Mouse (Mus musculus): Measurements from ENCODE around the gene Ptov1. TPM values are rescaled to one million over a fixed set of nuclear protein-coding genes. Genes with fewer than 3 reads are reported as not detected.

The Ptov1 gene
- polyA plus RNA-seq, 1 experiment from 2014 or later = 458 TPM

DNA sequence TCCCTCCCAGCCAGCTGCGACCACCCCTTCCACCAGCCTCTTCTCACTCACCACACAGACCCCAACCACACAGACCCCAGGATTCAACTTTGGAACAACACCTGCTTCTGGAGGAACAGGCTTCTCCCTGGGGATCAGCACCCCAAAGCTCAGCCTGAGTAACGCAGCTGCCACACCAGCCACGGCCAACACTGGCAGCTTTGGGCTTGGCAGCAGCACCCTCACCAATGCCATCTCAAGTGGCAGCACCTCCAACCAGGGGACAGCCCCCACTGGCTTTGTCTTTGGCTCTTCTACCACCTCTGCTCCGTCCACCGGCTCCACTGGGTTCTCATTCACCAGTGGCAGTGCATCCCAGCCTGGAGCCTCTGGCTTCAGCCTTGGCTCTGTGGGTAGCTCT, 40.9 kb downstream of the Ptov1 start:
- no peak for DNase-seq (ENCODE audit: low spot score)
- H3K36me3 ChIP-seq (ENCODE audit: control insufficient read depth, insufficient read depth, low read length) = peaks cover 47% of the 10 kb centered on the region
- no peaks in the 10 kb centered on the region for H3K27me3 ChIP-seq (replicated peaks; ENCODE audit: control insufficient read depth, insufficient read depth, low read length)
- no peak overlapping the region for H3K9ac ChIP-seq (ENCODE audit: low read length)
- H3K4me1 ChIP-seq (ENCODE audit: control insufficient read depth, insufficient read depth, low read length) = no peaks in the 10 kb centered on the region
- 86% methylated on average over 5 of the region's 5 CpGs for WGBS
- H3K4me2 ChIP-seq (ENCODE audit: low read length) = no peak overlapping the region
- H3K4me3 ChIP-seq (ENCODE audit: low read depth, low read length) = no peak overlapping the region
- H3K27ac ChIP-seq (ENCODE audit: low read depth, low read length) = no peak overlapping the region
- no peaks in the 10 kb centered on the region for H3K9me3 ChIP-seq (replicated peaks; ENCODE audit: control insufficient read depth, low read length)
- ATAC-seq = no peak

DNA sequence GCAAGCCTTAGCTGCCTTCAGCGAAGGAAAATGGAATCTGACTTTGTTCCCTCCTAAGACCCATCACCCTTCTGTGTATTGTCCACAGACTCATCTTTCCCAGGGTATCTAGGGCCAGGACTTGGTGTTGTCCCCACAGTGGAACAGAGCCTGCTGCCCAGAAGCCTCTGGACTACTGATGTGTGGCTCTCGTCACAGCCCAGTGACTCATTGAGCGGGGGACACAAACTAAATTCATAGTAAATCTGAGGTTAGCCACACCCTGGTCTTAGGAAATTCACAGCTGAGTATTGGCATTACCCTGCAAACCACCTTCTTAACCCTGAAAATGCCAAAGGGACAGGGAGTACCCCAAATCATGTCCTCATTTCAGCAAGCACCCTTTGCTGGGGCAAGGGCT, 42.8 kb downstream of the Ptov1 start:
- no peak overlapping the region for H3K9ac ChIP-seq (ENCODE audit: low read length)
- no peaks in the 10 kb centered on the region for H3K9me3 ChIP-seq (replicated peaks; ENCODE audit: control insufficient read depth, low read length)
- DNase-seq (ENCODE audit: low spot score) (no peak), ATAC-seq (no peak)
- peaks cover 3% of the 10 kb centered on the region; the same call in 1 of the 2 replicates for H3K4me1 ChIP-seq (ENCODE audit: control insufficient read depth, insufficient read depth, low read length)
- H3K36me3 ChIP-seq (ENCODE audit: control insufficient read depth, insufficient read depth, low read length) = peaks cover 38% of the 10 kb centered on the region
- WGBS = 94% methylated on average over 3 of the region's 3 CpGs
- no peaks in the 10 kb centered on the region for H3K27me3 ChIP-seq (replicated peaks; ENCODE audit: control insufficient read depth, insufficient read depth, low read length)
- no peak overlapping the region for H3K4me3 ChIP-seq (ENCODE audit: low read depth, low read length)
- H3K4me2 ChIP-seq (ENCODE audit: low read length) = no peak overlapping the region
- H3K27ac ChIP-seq (ENCODE audit: low read depth, low read length) = no peak overlapping the region

GRCm38 (mm10) chr7:44824872-44825271, 44.7 kb downstream of the Ptov1 start:
- peaks cover 19% of the 10 kb centered on the region for H3K36me3 ChIP-seq (ENCODE audit: control insufficient read depth, insufficient read depth, low read length)

GRCm38 (mm10) chr7:44823409-44823808, 46.2 kb downstream of the Ptov1 start:
- DNase-seq (ENCODE audit: low spot score) = peak; percentile 22
- H3K36me3 ChIP-seq (ENCODE audit: control insufficient read depth, insufficient read depth, low read length) = peaks cover 9% of the 10 kb centered on the region; the same call in 1 of the 2 replicates
- WGBS = 24% methylated on average over 7 of the region's 7 CpGs
- no peaks in the 10 kb centered on the region for H3K27me3 ChIP-seq (replicated peaks; ENCODE audit: control insufficient read depth, insufficient read depth, low read length)
- ATAC-seq = no peak
- H3K4me1 ChIP-seq (ENCODE audit: control insufficient read depth, insufficient read depth, low read length) = peaks cover 16% of the 10 kb centered on the region
- H3K27ac ChIP-seq (ENCODE audit: low read depth, low read length) = no peak overlapping the region
- H3K9me3 ChIP-seq (replicated peaks; ENCODE audit: control insufficient read depth, low read length) = no peaks in the 10 kb centered on the region
- H3K9ac ChIP-seq (ENCODE audit: low read length) = no peak overlapping the region
- no peak overlapping the region for H3K4me3 ChIP-seq (ENCODE audit: low read depth, low read length)
- H3K4me2 ChIP-seq (ENCODE audit: low read length) = no peak overlapping the region

More at GRCm38 (mm10) chr7:44824872-44825271, 44.7 kb downstream of the Ptov1 start:
- Histone ChIP-seq H3K27me3 (replicated peaks; ENCODE audit: control insufficient read depth, insufficient read depth, low read length) (no peaks in the 10 kb centered on the region), H3K27ac (ENCODE audit: low read depth, low read length) (no peak overlapping the region), H3K4me3 (ENCODE audit: low read depth, low read length) (no peak overlapping the region), H3K9ac (ENCODE audit: low read length) (no peak overlapping the region), H3K4me1 (ENCODE audit: control insufficient read depth, insufficient read depth, low read length) (peaks cover 3% of the 10 kb centered on the region), H3K4me2 (ENCODE audit: low read length) (no peak overlapping the region), H3K9me3 (replicated peaks; ENCODE audit: control insufficient read depth, low read length) (no peaks in the 10 kb centered on the region)
- 29% methylated on average over 3 of the region's 3 CpGs for WGBS
- DNase-seq (ENCODE audit: low spot score) = peak; percentile 89
- peak; percentile 78 for ATAC-seq

DNA sequence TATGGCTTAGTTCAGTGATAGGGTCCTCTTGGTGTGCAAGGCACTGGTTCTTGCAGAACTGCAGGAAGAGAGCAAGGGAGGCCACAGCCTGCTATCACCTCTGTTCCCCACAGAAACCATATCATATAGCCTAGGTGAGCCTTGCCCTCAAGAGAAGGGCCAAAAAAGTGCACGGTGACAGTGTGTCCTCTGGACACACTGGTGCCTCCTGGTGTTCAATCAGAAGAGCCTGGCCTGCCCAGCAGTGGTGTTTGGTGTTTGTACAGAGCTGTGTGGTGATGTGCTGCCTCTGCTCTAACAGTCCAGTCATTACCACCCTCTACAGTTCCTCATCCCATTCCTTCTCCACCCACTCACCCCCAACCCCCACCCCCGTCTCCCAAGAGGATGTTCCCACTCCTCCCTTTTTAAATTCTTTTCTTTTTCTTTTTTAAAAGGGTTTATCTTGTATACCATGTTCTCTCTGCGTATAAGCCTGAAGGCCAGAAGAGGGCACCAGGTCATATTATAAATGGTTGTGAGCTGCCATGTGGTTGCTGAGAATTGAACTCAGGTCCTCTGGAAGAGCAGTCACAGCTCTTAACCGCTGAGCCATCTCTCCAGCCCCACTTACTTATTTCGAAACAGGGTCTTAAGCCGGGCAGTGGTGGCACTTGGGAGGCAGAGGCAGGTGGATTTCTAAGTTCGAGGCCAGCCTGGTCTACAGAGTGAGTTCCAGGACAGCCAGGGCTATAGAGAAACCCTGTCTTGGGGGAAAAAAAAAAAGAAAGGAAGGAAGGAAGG, 47.7 kb downstream of the Ptov1 start:
- H3K4me1 ChIP-seq (ENCODE audit: control insufficient read depth, insufficient read depth, low read length) = peaks cover 31% of the 10 kb centered on the region
- WGBS = 83% methylated on average over 7 of the region's 7 CpGs
- no peak overlapping the region for H3K9ac ChIP-seq (ENCODE audit: low read length)
- H3K4me2 ChIP-seq (ENCODE audit: low read length) = no peak overlapping the region
- DNase-seq (ENCODE audit: low spot score) (no peak), ATAC-seq (no peak)
- no peaks in the 10 kb centered on the region for H3K27me3 ChIP-seq (replicated peaks; ENCODE audit: control insufficient read depth, insufficient read depth, low read length)
- 0 out of 2 replicates have a peak, but pooled peaks cover 7% of the 10 kb centered on the region for H3K36me3 ChIP-seq (ENCODE audit: control insufficient read depth, insufficient read depth, low read length)
- H3K4me3 ChIP-seq (ENCODE audit: low read depth, low read length) = no peak overlapping the region
- H3K27ac ChIP-seq (ENCODE audit: low read depth, low read length) = no peak overlapping the region
- no peaks in the 10 kb centered on the region for H3K9me3 ChIP-seq (replicated peaks; ENCODE audit: control insufficient read depth, low read length)

- 86% methylated on average over 3 of the region's 3 CpGs for WGBS
- H3K27ac ChIP-seq (ENCODE audit: low read depth, low read length) = no peak overlapping the region
- no peak for ATAC-seq
Observed at GRCm38 (mm10) chr7:44820525-44820924, 49.1 kb downstream of the Ptov1 start.

GRCm38 (mm10) chr7:44819863-44820262, 49.7 kb downstream of the Ptov1 start:
- no peak for ATAC-seq
- no peak overlapping the region for H3K27ac ChIP-seq (ENCODE audit: low read depth, low read length)
- no peaks in the 10 kb centered on the region for H3K27me3 ChIP-seq (replicated peaks; ENCODE audit: control insufficient read depth, insufficient read depth, low read length)
- H3K4me2 ChIP-seq (ENCODE audit: low read length) = peak overlapping the region; percentile 87
- 0 out of 2 replicates have a peak, but pooled peaks cover 4% of the 10 kb centered on the region for H3K36me3 ChIP-seq (ENCODE audit: control insufficient read depth, insufficient read depth, low read length)
- H3K9ac ChIP-seq (ENCODE audit: low read length) = no peak overlapping the region
- no peak for DNase-seq (ENCODE audit: low spot score)
- H3K4me3 ChIP-seq (ENCODE audit: low read depth, low read length) = no peak overlapping the region
- H3K9me3 ChIP-seq (replicated peaks; ENCODE audit: control insufficient read depth, low read length) = no peaks in the 10 kb centered on the region
- WGBS = 71% methylated on average over 5 of the region's 5 CpGs
- peaks cover 31% of the 10 kb centered on the region for H3K4me1 ChIP-seq (ENCODE audit: control insufficient read depth, insufficient read depth, low read length)

More at GRCm38 (mm10) chr7:44820525-44820924, 49.1 kb downstream of the Ptov1 start:
- 0 out of 2 replicates have a peak, but pooled peaks cover 4% of the 10 kb centered on the region for H3K36me3 ChIP-seq (ENCODE audit: control insufficient read depth, insufficient read depth, low read length)
- peaks cover 31% of the 10 kb centered on the region for H3K4me1 ChIP-seq (ENCODE audit: control insufficient read depth, insufficient read depth, low read length)
- no peak overlapping the region for H3K4me3 ChIP-seq (ENCODE audit: low read depth, low read length)
- no peaks in the 10 kb centered on the region for H3K9me3 ChIP-seq (replicated peaks; ENCODE audit: control insufficient read depth, low read length)
- DNase-seq (ENCODE audit: low spot score) = no peak
- no peak overlapping the region; the same call in 1 of the 2 replicates for H3K9ac ChIP-seq (ENCODE audit: low read length)
- no peak overlapping the region for H3K4me2 ChIP-seq (ENCODE audit: low read length)
- no peaks in the 10 kb centered on the region for H3K27me3 ChIP-seq (replicated peaks; ENCODE audit: control insufficient read depth, insufficient read depth, low read length)

DNA sequence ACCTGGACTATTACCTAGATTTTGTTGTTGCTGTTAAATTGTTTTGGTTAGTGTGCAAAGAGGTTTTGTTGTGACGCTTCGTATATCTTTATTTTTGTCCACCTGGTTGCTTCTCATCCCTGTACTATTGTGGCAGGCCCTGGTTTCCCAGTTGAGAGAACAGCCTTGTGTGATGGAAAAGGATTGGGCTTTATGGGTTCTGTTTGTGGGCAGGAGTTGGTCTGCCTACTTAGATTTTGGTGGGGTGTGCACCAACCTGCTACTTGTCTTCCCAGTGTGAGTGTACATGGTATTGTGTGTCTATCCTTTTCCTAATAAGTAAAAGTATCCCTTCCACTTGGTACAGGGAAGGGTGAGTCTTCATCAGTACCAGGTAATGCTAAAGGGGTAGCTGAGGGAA, 50.2 kb downstream of the Ptov1 start:
- Histone ChIP-seq H3K4me2 (ENCODE audit: low read length) (peak overlapping the region; percentile 87), H3K4me3 (ENCODE audit: low read depth, low read length) (peak overlapping the region; percentile 90), H3K36me3 (ENCODE audit: control insufficient read depth, insufficient read depth, low read length) (0 out of 2 replicates have a peak, but pooled peaks cover 4% of the 10 kb centered on the region), H3K27ac (ENCODE audit: low read depth, low read length) (0 out of 2 replicates have a peak overlapping the region, but pooled peaks have one; percentile 23), H3K9ac (ENCODE audit: low read length) (peak overlapping the region; percentile 91), H3K4me1 (ENCODE audit: control insufficient read depth, insufficient read depth, low read length) (peaks cover 31% of the 10 kb centered on the region), H3K9me3 (replicated peaks; ENCODE audit: control insufficient read depth, low read length) (no peaks in the 10 kb centered on the region), H3K27me3 (replicated peaks; ENCODE audit: control insufficient read depth, insufficient read depth, low read length) (no peaks in the 10 kb centered on the region)
- no peak for DNase-seq (ENCODE audit: low spot score)
- WGBS = 91% methylated on average over 2 of the region's 2 CpGs
- no peak for ATAC-seq

GRCm38 (mm10) chr7:44818751-44819235, 50.8 kb downstream of the Ptov1 start:
- DNase-seq (ENCODE audit: low spot score) (peak; percentile 13), ATAC-seq (no peak)
- peak overlapping the region; percentile 91 for H3K9ac ChIP-seq (ENCODE audit: low read length)
- 24% methylated on average over 6 of the region's 6 CpGs for WGBS
- H3K4me3 ChIP-seq (ENCODE audit: low read depth, low read length) = peak overlapping the region; percentile 90
- H3K27ac ChIP-seq (ENCODE audit: low read depth, low read length) = 0 out of 2 replicates have a peak overlapping the region, but pooled peaks have one; percentile 23
- peak overlapping the region; percentile 87 for H3K4me2 ChIP-seq (ENCODE audit: low read length)
- H3K27me3 ChIP-seq (replicated peaks; ENCODE audit: control insufficient read depth, insufficient read depth, low read length) = no peaks in the 10 kb centered on the region
- H3K36me3 ChIP-seq (ENCODE audit: control insufficient read depth, insufficient read depth, low read length) = 0 out of 2 replicates have a peak, but pooled peaks cover 4% of the 10 kb centered on the region
- H3K9me3 ChIP-seq (replicated peaks; ENCODE audit: control insufficient read depth, low read length) = no peaks in the 10 kb centered on the region
- H3K4me1 ChIP-seq (ENCODE audit: control insufficient read depth, insufficient read depth, low read length) = peaks cover 31% of the 10 kb centered on the region
